Mouse (Mus musculus): ENCODE data around the gene Setdb1. TPM values are rescaled to one million over a fixed set of nuclear protein-coding genes. Genes with fewer than 3 reads are reported as not detected.
A peak's percentile ranks its signal among the peaks of the same experiment; 100 is the strongest.

The Setdb1 gene
- total RNA-seq, 1 experiment = 59.1 TPM

- Histone ChIP-seq H3K4me3 (ENCODE audit: insufficient read depth in 1 of 2, low read depth in 1 of 2, low read length in 2 of 2, poor library complexity in 1 of 2, severe bottlenecking in 1 of 2) (peak overlapping the region in 1 of 2 experiments; percentile 20; a peak in 2 of 4 replicates), H3K4me1 (ENCODE audit: control insufficient read depth in 2 of 2, insufficient read depth in 2 of 2, low read length in 2 of 2, poor library complexity in 1 of 2) (peaks cover 2 to 33% of the 10 kb centered on the region in 2 experiments; a peak in 2 of 4 replicates), H3K36me3 (ENCODE audit: control insufficient read depth, insufficient read depth, low read length, poor library complexity, severe bottlenecking) (peaks cover 34% of the 10 kb centered on the region), H3K9ac (ENCODE audit: insufficient read depth, low read depth, low read length, poor library complexity, severe bottlenecking) (peak overlapping the region; percentile 8; the same call in 1 of the 2 replicates), H3K9me3 (ENCODE audit: control insufficient read depth, insufficient read depth, low read depth, low read length) (no peaks in the 10 kb centered on the region), H3K27ac (ENCODE audit: insufficient read depth, low read depth, low read length, poor library complexity, severe bottlenecking) (peak overlapping the region; percentile 76)
- DNase-seq (ENCODE audit: low read depth, low spot score) = no peak
- TF ChIP-seq MAFK (IDR thresholded peaks at IDR 0.05; ENCODE audit: insufficient read depth, low read depth, low read length) (no peak), CHD2 (IDR thresholded peaks at IDR 0.05; ENCODE audit: low read depth, low read length) (no peak), ZNF384 (IDR thresholded peaks at IDR 0.05; ENCODE audit: low read depth, low read length) (no peak), ZC3H11A (IDR thresholded peaks at IDR 0.05; ENCODE audit: borderline replicate concordance, low read depth, low read length) (no peak), HCFC1 (IDR thresholded peaks at IDR 0.05; ENCODE audit: borderline replicate concordance, insufficient read depth, low read length) (no peak)
- in situ Hi-C loops (cut with MboI; ENCODE audit: low sequenced_read_pairs in 2 of 2, unreplicated experiment in 2 of 2) = no loop called here
Measured at GRCm38 (mm10) chr3:95290156-95290555, 66.8 kb downstream of the Setdb1 start.

GRCm38 (mm10) chr3:95289419-95289818, 67.6 kb downstream of the Setdb1 start:
- TF ChIP-seq MAFK (IDR thresholded peaks at IDR 0.05; ENCODE audit: insufficient read depth, low read depth, low read length) = no peak
- TF ChIP-seq ZC3H11A (IDR thresholded peaks at IDR 0.05; ENCODE audit: borderline replicate concordance, low read depth, low read length) = no peak
- TF ChIP-seq CHD2 (IDR thresholded peaks at IDR 0.05; ENCODE audit: low read depth, low read length) = no peak
- no peak for TF ChIP-seq ZNF384 (IDR thresholded peaks at IDR 0.05; ENCODE audit: low read depth, low read length)
- no peak for TF ChIP-seq HCFC1 (IDR thresholded peaks at IDR 0.05; ENCODE audit: borderline replicate concordance, insufficient read depth, low read length)
- no peak overlapping the region; a peak in 1 of 4 replicates for H3K4me3 ChIP-seq (ENCODE audit: insufficient read depth in 1 of 2, low read depth in 1 of 2, low read length in 2 of 2, poor library complexity in 1 of 2, severe bottlenecking in 1 of 2)
- peaks cover 2 to 28% of the 10 kb centered on the region in 2 experiments; a peak in 2 of 4 replicates for H3K4me1 ChIP-seq (ENCODE audit: control insufficient read depth in 2 of 2, insufficient read depth in 2 of 2, low read length in 2 of 2, poor library complexity in 1 of 2)
- no peak overlapping the region; the same call in 1 of the 2 replicates for H3K27ac ChIP-seq (ENCODE audit: insufficient read depth, low read depth, low read length, poor library complexity, severe bottlenecking)
- no peak for DNase-seq (ENCODE audit: low read depth, low spot score)
- in situ Hi-C loops (cut with MboI; ENCODE audit: low sequenced_read_pairs in 2 of 2, unreplicated experiment in 2 of 2) = no loop called here
- H3K9ac ChIP-seq (ENCODE audit: insufficient read depth, low read depth, low read length, poor library complexity, severe bottlenecking) = no peak overlapping the region
- no peaks in the 10 kb centered on the region for H3K9me3 ChIP-seq (ENCODE audit: control insufficient read depth, insufficient read depth, low read depth, low read length)
- peaks cover 28% of the 10 kb centered on the region for H3K36me3 ChIP-seq (ENCODE audit: control insufficient read depth, insufficient read depth, low read length, poor library complexity, severe bottlenecking)

GRCm38 (mm10) chr3:95287541-95287940, 69.5 kb downstream of the Setdb1 start:
- Histone ChIP-seq H3K9me3 (ENCODE audit: control insufficient read depth, insufficient read depth, low read depth, low read length) (no peaks in the 10 kb centered on the region), H3K4me3 (ENCODE audit: insufficient read depth in 1 of 2, low read depth in 1 of 2, low read length in 2 of 2, poor library complexity in 1 of 2, severe bottlenecking in 1 of 2) (no peak overlapping the region), H3K9ac (ENCODE audit: insufficient read depth, low read depth, low read length, poor library complexity, severe bottlenecking) (no peak overlapping the region; the same call in 1 of the 2 replicates), H3K27ac (ENCODE audit: insufficient read depth, low read depth, low read length, poor library complexity, severe bottlenecking) (no peak overlapping the region), H3K36me3 (ENCODE audit: control insufficient read depth, insufficient read depth, low read length, poor library complexity, severe bottlenecking) (peaks cover 16% of the 10 kb centered on the region), H3K4me1 (ENCODE audit: control insufficient read depth in 2 of 2, insufficient read depth in 2 of 2, low read length in 2 of 2, poor library complexity in 1 of 2) (peaks cover 3 to 23% of the 10 kb centered on the region in 2 experiments; a peak in 3 of 4 replicates)
- no peak for DNase-seq (ENCODE audit: low read depth, low spot score)
- TF ChIP-seq ZNF384 (IDR thresholded peaks at IDR 0.05; ENCODE audit: low read depth, low read length) (no peak), MAFK (IDR thresholded peaks at IDR 0.05; ENCODE audit: insufficient read depth, low read depth, low read length) (no peak), ZC3H11A (IDR thresholded peaks at IDR 0.05; ENCODE audit: borderline replicate concordance, low read depth, low read length) (no peak), CHD2 (IDR thresholded peaks at IDR 0.05; ENCODE audit: low read depth, low read length) (no peak), HCFC1 (IDR thresholded peaks at IDR 0.05; ENCODE audit: borderline replicate concordance, insufficient read depth, low read length) (no peak)
- in situ Hi-C loops (cut with MboI; ENCODE audit: low sequenced_read_pairs in 2 of 2, unreplicated experiment in 2 of 2) = no loop called here

GRCm38 (mm10) chr3:95286510-95286909, 70.5 kb downstream of the Setdb1 start:
- DNase-seq (ENCODE audit: low read depth, low spot score) = no peak
- Histone ChIP-seq H3K9me3 (ENCODE audit: control insufficient read depth, insufficient read depth, low read depth, low read length) (no peaks in the 10 kb centered on the region), H3K27ac (ENCODE audit: insufficient read depth, low read depth, low read length, poor library complexity, severe bottlenecking) (peak overlapping the region; percentile 51; the same call in 1 of the 2 replicates), H3K4me1 (ENCODE audit: control insufficient read depth in 2 of 2, insufficient read depth in 2 of 2, low read length in 2 of 2, poor library complexity in 1 of 2) (peaks cover 2 to 18% of the 10 kb centered on the region in 2 experiments; a peak in 3 of 4 replicates), H3K36me3 (ENCODE audit: control insufficient read depth, insufficient read depth, low read length, poor library complexity, severe bottlenecking) (peaks cover 12% of the 10 kb centered on the region), H3K9ac (ENCODE audit: insufficient read depth, low read depth, low read length, poor library complexity, severe bottlenecking) (peak overlapping the region; percentile 76), H3K4me3 (ENCODE audit: insufficient read depth in 1 of 2, low read depth in 1 of 2, low read length in 2 of 2, poor library complexity in 1 of 2, severe bottlenecking in 1 of 2) (peak overlapping the region in 1 of 2 experiments; percentile 47; a peak in 2 of 4 replicates)
- no peak for TF ChIP-seq HCFC1 (IDR thresholded peaks at IDR 0.05; ENCODE audit: borderline replicate concordance, insufficient read depth, low read length)
- no peak for TF ChIP-seq ZC3H11A (IDR thresholded peaks at IDR 0.05; ENCODE audit: borderline replicate concordance, low read depth, low read length)
- TF ChIP-seq CHD2 (IDR thresholded peaks at IDR 0.05; ENCODE audit: low read depth, low read length) = no peak
- TF ChIP-seq MAFK (IDR thresholded peaks at IDR 0.05; ENCODE audit: insufficient read depth, low read depth, low read length) = no peak
- TF ChIP-seq ZNF384 (IDR thresholded peaks at IDR 0.05; ENCODE audit: low read depth, low read length) = no peak
- in situ Hi-C loops (cut with MboI; ENCODE audit: low sequenced_read_pairs in 2 of 2, unreplicated experiment in 2 of 2) = no loop called here

Data from ES-E14 (cell line).